Mouse (Mus musculus) midbrain, embryonic 16.5 days (tissue): ENCODE measurements at regions not wholly inside any gene's neighbourhood (a gene's known extent, or its start where the extent isn't known, plus 50 kb on each side); places are given as distances from the start of the nearest gene placed in this dataset.
A peak's percentile ranks its signal among the peaks of the same experiment; 100 is the strongest.

Experiments used
- ATAC-seq: fragments of 200-750 bp; cut with Nextera tagmentation; 2 replicates; pipeline ENCODE4 v1.8.0; 2017; ENCODE audit warnings: moderate TSS enrichment
- H3K27ac ChIP-seq: fragments of 300-500 bp; sonication (generic); 2 replicates; pipeline ENCODE4 v1.5.1; 2014; ENCODE audit warnings: mild to moderate bottlenecking, low read length, mixed read lengths
- H3K27me3 ChIP-seq: fragments of 300-500 bp; sonication (generic); 2 replicates; pipeline ENCODE4 v1.6.1; 2014; ENCODE audit warnings: low read depth, low read length, mixed read lengths; ENCODE audit not compliant: control insufficient read depth, insufficient read depth
- H3K36me3 ChIP-seq: fragments of 300-500 bp; sonication (generic); 2 replicates; pipeline ENCODE4 v1.6.1; 2014; ENCODE audit warnings: mild to moderate bottlenecking, low read length, moderate library complexity, mixed read lengths; ENCODE audit not compliant: control insufficient read depth, insufficient read depth
- H3K4me1 ChIP-seq: fragments of 300-500 bp; sonication (generic); 2 replicates; pipeline ENCODE4 v1.6.1; 2014; ENCODE audit warnings: mild to moderate bottlenecking, low read length, mixed read lengths; ENCODE audit not compliant: control insufficient read depth, insufficient read depth
- H3K4me2 ChIP-seq: fragments of 300-500 bp; sonication (generic); 2 replicates; pipeline ENCODE4 v1.6.1; 2014; ENCODE audit warnings: mild to moderate bottlenecking, low read length, mixed read lengths
- H3K4me3 ChIP-seq: fragments of 300-500 bp; sonication (generic); 2 replicates; pipeline ENCODE4 v1.5.1; 2014; ENCODE audit warnings: low read depth, mild to moderate bottlenecking, low read length, moderate library complexity, mixed read lengths
- H3K9ac ChIP-seq: fragments of 300-500 bp; sonication (generic); 2 replicates; pipeline ENCODE4 v1.6.1; 2014; ENCODE audit warnings: low read depth, low read length, mixed read lengths
- H3K9me3 ChIP-seq: fragments of 300-500 bp; sonication (generic); replicated peaks from 2 replicates; pipeline ENCODE4 v1.6.1; 2014; ENCODE audit warnings: mild to moderate bottlenecking, low read length, mixed read lengths; ENCODE audit not compliant: control insufficient read depth, poor library complexity, severe bottlenecking
- WGBS: fragments of 180-500 bp; shearing (Covaris S2); extraction: QIAGEN DNeasy Blood & Tissue Kit; methylation state at CpG from one replicate; pipeline ENCODE4 v1.1.7; 2014; 5-methylcytosine and 5-hydroxymethylcytosine counted together

GRCm38 (mm10) chr4:7559867-7560832, 678.7 kb downstream of the Car8 start:
- Histone ChIP-seq H3K4me1 (no peaks in the 10 kb centered on the region), H3K27ac (no peak overlapping the region), H3K9ac (no peak overlapping the region), H3K4me3 (no peak overlapping the region), H3K4me2 (no peak overlapping the region), H3K36me3 (no peaks in the 10 kb centered on the region), H3K27me3 (no peaks in the 10 kb centered on the region), H3K9me3 (no peaks in the 10 kb centered on the region)
- no peak for ATAC-seq
- WGBS, result 79% methylated on average over 7 of the region's 7 CpGs

- Histone ChIP-seq H3K36me3 (no peaks in the 10 kb centered on the region), H3K4me2 (no peak overlapping the region), H3K9me3 (no peaks in the 10 kb centered on the region), H3K4me1 (no peaks in the 10 kb centered on the region), H3K27ac (no peak overlapping the region), H3K27me3 (no peaks in the 10 kb centered on the region), H3K4me3 (no peak overlapping the region), H3K9ac (no peak overlapping the region)
- 85% methylated on average over 2 of the region's 2 CpGs for WGBS
- no peak for ATAC-seq
Measured at GRCm38 (mm10) chr4:7558721-7559120, 680.1 kb downstream of the Car8 start.

- Histone ChIP-seq H3K9ac (no peak overlapping the region), H3K27ac (no peak overlapping the region), H3K36me3 (no peaks in the 10 kb centered on the region), H3K27me3 (no peaks in the 10 kb centered on the region), H3K4me1 (no peaks in the 10 kb centered on the region), H3K9me3 (no peaks in the 10 kb centered on the region), H3K4me3 (no peak overlapping the region), H3K4me2 (no peak overlapping the region)
- no peak for ATAC-seq
- 85% methylated on average over 4 of the region's 4 CpGs for WGBS
Measured at GRCm38 (mm10) chr4:7534301-7534700, 704.5 kb downstream of the Car8 start.

- no peaks in the 10 kb centered on the region for H3K36me3 ChIP-seq
- no peaks in the 10 kb centered on the region for H3K4me1 ChIP-seq
- no peak overlapping the region for H3K9ac ChIP-seq
- H3K4me3 ChIP-seq, result no peak overlapping the region
- WGBS, result 90% methylated on average over 2 of the region's 2 CpGs
- H3K4me2 ChIP-seq, result no peak overlapping the region
- H3K27ac ChIP-seq, result no peak overlapping the region
- H3K27me3 ChIP-seq, result no peaks in the 10 kb centered on the region
- H3K9me3 ChIP-seq, result no peaks in the 10 kb centered on the region
- no peak for ATAC-seq
Measured at GRCm38 (mm10) chr4:7527718-7528117, 711.1 kb downstream of the Car8 start.

- whole genome bisulfite sequencing, result 84% methylated on average over 1 of the region's 1 CpGs
- no peaks in the 10 kb centered on the region for H3K36me3 ChIP-seq
- H3K9me3 ChIP-seq, result no peaks in the 10 kb centered on the region
- no peak overlapping the region for H3K27ac ChIP-seq
- no peak overlapping the region for H3K4me3 ChIP-seq
- no peak overlapping the region for H3K9ac ChIP-seq
- no peak overlapping the region for H3K4me2 ChIP-seq
- H3K27me3 ChIP-seq, result no peaks in the 10 kb centered on the region
- ATAC-seq, result no peak
- no peaks in the 10 kb centered on the region for H3K4me1 ChIP-seq
Measured at GRCm38 (mm10) chr4:7513081-7513480, 725.8 kb downstream of the Car8 start.

GRCm38 (mm10) chr4:7485552-7485951, 753.3 kb downstream of the Car8 start:
- no peak for ATAC-seq

GRCm38 (mm10) chr4:7455130-7455529, 783.7 kb downstream of the Car8 start:
- Histone ChIP-seq H3K27ac (no peak overlapping the region), H3K27me3 (no peaks in the 10 kb centered on the region), H3K4me1 (no peaks in the 10 kb centered on the region; the same call in 1 of the 2 replicates), H3K4me3 (no peak overlapping the region), H3K36me3 (no peaks in the 10 kb centered on the region), H3K9ac (no peak overlapping the region), H3K9me3 (no peaks in the 10 kb centered on the region), H3K4me2 (no peak overlapping the region)
- WGBS, result 17% methylated on average over 9 of the region's 9 CpGs
- peak; percentile 66; the same call in 1 of the 2 replicates for ATAC-seq

More at GRCm38 (mm10) chr4:7485552-7485951, 753.3 kb downstream of the Car8 start:
- no peak overlapping the region for H3K27ac ChIP-seq
- H3K9me3 ChIP-seq, result no peaks in the 10 kb centered on the region
- no peak overlapping the region for H3K4me3 ChIP-seq
- no peaks in the 10 kb centered on the region for H3K27me3 ChIP-seq
- no peak overlapping the region for H3K9ac ChIP-seq
- no peaks in the 10 kb centered on the region for H3K36me3 ChIP-seq
- H3K4me2 ChIP-seq, result no peak overlapping the region
- no peaks in the 10 kb centered on the region for H3K4me1 ChIP-seq

- Histone ChIP-seq H3K4me3 (no peak overlapping the region), H3K9ac (no peak overlapping the region), H3K4me2 (no peak overlapping the region), H3K4me1 (no peaks in the 10 kb centered on the region; the same call in 1 of the 2 replicates), H3K36me3 (no peaks in the 10 kb centered on the region), H3K27ac (no peak overlapping the region), H3K27me3 (no peaks in the 10 kb centered on the region), H3K9me3 (no peaks in the 10 kb centered on the region)
- ATAC-seq, result peak; percentile 45; the same call in 1 of the 2 replicates
- 45% methylated on average over 3 of the region's 3 CpGs for WGBS
Measured at GRCm38 (mm10) chr4:7452678-7453077, 786.2 kb downstream of the Car8 start.

- Histone ChIP-seq H3K27me3 (no peaks in the 10 kb centered on the region), H3K4me1 (no peaks in the 10 kb centered on the region; the same call in 1 of the 2 replicates), H3K27ac (no peak overlapping the region), H3K4me2 (no peak overlapping the region), H3K9me3 (no peaks in the 10 kb centered on the region), H3K36me3 (no peaks in the 10 kb centered on the region), H3K4me3 (no peak overlapping the region), H3K9ac (no peak overlapping the region)
- no peak for ATAC-seq
- 26% methylated on average over 1 of the region's 1 CpGs for WGBS
Measured at GRCm38 (mm10) chr4:7450991-7451390, 787.9 kb downstream of the Car8 start.
